Mouse (Mus musculus) forebrain, embryonic 13.5 days (tissue): ENCODE data around the gene Cacna1i. TPM values are rescaled to one million over a fixed set of nuclear protein-coding genes. Genes with fewer than 3 reads are reported as not detected.

Experiments used
- ATAC-seq: fragments of 200-750 bp; cut with Nextera tagmentation; 2 replicates; pipeline ENCODE4 v1.8.0; 2017
- H3K27ac ChIP-seq: fragments of 300-500 bp; sonication (generic); 2 replicates; pipeline ENCODE4 v1.5.1; 2015; ENCODE audit warnings: inconsistent platforms, mild to moderate bottlenecking, moderate library complexity
- H3K27me3 ChIP-seq: fragments of 300-500 bp; sonication (generic); 2 replicates; pipeline ENCODE4 v1.6.1; 2015; ENCODE audit warnings: mild to moderate bottlenecking, inconsistent platforms
- H3K36me3 ChIP-seq: fragments of 300-500 bp; sonication (generic); 2 replicates; pipeline ENCODE4 v1.6.1; 2015; ENCODE audit warnings: mild to moderate bottlenecking, inconsistent platforms; ENCODE audit not compliant: poor library complexity, severe bottlenecking
- H3K4me1 ChIP-seq: fragments of 300-500 bp; sonication (generic); 2 replicates; pipeline ENCODE4 v1.6.1; 2015; ENCODE audit warnings: inconsistent platforms
- H3K4me2 ChIP-seq: fragments of 300-500 bp; sonication (generic); 2 replicates; pipeline ENCODE4 v1.6.1; 2015; ENCODE audit warnings: inconsistent platforms, mild to moderate bottlenecking, moderate library complexity
- H3K4me3 ChIP-seq: fragments of 300-500 bp; sonication (generic); 2 replicates; pipeline ENCODE4 v1.5.1; 2015; ENCODE audit warnings: mild to moderate bottlenecking, inconsistent platforms
- H3K9ac ChIP-seq: fragments of 300-500 bp; sonication (generic); 2 replicates; pipeline ENCODE4 v1.6.1; 2015; ENCODE audit warnings: mild to moderate bottlenecking, inconsistent platforms
- H3K9me3 ChIP-seq: fragments of 300-500 bp; sonication (generic); replicated peaks from 2 replicates; pipeline ENCODE4 v1.6.1; 2016; ENCODE audit warnings: inconsistent platforms
- WGBS: fragments of 180-500 bp; shearing (Covaris S2); methylation state at CpG from one replicate; pipeline ENCODE4 v1.1.7; 2015; 5-methylcytosine and 5-hydroxymethylcytosine counted together
- polyA plus RNA-seq: library from polyadenylated mRNA; unstranded; fragments of >200 nt; fragmentation: Nextera tagmentation; extraction: Ambion mirVana; gene quantifications from 2 replicates; pipeline ENCODE4 v1.2.1, GENCODE M21; 2015

The Cacna1i gene
- polyA plus RNA-seq, 1 experiment from 2014 or later = 0.25 TPM

DNA sequence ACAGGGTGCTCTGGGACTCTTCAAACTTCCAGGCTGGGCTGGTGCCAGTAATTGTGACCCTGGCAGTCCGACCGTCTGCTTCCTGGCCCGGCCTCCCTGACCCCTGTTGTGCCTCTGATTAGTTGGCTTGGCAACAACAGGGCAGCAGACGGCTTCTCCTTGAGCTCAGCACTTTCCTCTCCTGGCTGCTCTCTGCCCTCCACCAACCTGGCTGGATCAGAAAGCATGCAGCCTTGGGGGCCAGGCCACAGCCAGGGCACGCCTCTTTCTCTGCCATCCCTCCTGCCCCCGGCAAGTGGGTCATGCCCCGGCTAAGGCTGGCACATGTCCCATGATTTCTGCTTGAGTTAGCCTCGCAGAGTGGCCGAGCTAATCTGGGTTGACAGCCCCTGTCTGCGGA, 56.0 kb downstream of the Cacna1i start:
- 24% methylated on average over 10 of the region's 10 CpGs for WGBS
- no peak overlapping the region for H3K4me2 ChIP-seq
- 0 out of 2 replicates have a peak, but pooled peaks cover 8% of the 10 kb centered on the region for H3K4me1 ChIP-seq
- no peak overlapping the region for H3K4me3 ChIP-seq
- no peaks in the 10 kb centered on the region for H3K9me3 ChIP-seq
- no peak for ATAC-seq
- H3K27me3 ChIP-seq = 0 out of 2 replicates have a peak, but pooled peaks cover 2% of the 10 kb centered on the region
- no peaks in the 10 kb centered on the region for H3K36me3 ChIP-seq
- H3K9ac ChIP-seq = no peak overlapping the region
- H3K27ac ChIP-seq = no peak overlapping the region

DNA sequence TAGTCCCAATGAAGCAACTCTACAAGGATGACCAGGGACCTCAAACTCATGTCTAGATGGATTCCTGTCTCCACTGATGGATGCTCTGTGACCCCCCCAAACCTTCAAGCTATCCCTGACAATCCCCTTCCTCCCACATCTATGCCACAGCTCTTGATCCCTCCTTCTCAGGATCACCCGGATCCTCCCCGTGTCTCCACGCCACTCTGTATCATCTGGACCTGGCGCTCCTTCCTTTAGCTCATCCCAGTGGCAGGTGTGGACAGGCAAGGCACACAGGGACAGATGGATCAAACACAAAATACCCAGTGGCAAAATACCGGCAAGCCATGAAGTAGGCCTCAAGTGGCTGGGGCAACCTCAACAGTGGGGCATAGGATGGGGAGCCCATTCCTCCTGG, 56.7 kb downstream of the Cacna1i start:
- Histone ChIP-seq H3K36me3 (no peaks in the 10 kb centered on the region), H3K9ac (no peak overlapping the region), H3K27ac (no peak overlapping the region), H3K4me3 (no peak overlapping the region), H3K4me2 (no peak overlapping the region), H3K9me3 (no peaks in the 10 kb centered on the region), H3K4me1 (0 out of 2 replicates have a peak, but pooled peaks cover 8% of the 10 kb centered on the region), H3K27me3 (0 out of 2 replicates have a peak, but pooled peaks cover 2% of the 10 kb centered on the region)
- 97% methylated on average over 5 of the region's 5 CpGs for WGBS
- no peak for ATAC-seq

DNA sequence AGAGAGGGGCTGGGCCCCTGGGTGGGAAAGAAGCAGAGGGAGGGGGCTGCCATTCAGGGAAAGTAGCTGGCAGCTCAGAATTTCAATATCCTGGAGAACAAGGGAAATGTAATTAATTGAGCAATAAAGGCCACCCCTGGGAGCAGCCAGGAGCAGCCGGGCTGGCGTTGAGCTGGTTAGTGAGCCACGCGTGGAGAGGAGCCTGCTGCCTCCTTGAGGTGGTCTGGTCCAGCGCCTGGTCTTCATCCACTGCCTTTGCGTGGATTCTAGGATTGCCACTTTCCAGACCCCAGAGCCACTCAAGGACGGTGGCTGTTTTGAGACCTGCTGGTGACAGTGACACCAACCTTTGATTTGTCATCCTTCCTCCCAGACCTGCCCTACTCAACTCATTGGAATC, 59.5 kb downstream of the Cacna1i start:
- ATAC-seq = no peak
- no peak overlapping the region for H3K4me3 ChIP-seq
- no peak overlapping the region for H3K9ac ChIP-seq
- H3K4me1 ChIP-seq = 0 out of 2 replicates have a peak, but pooled peaks cover 8% of the 10 kb centered on the region
- H3K4me2 ChIP-seq = no peak overlapping the region
- no peaks in the 10 kb centered on the region for H3K36me3 ChIP-seq
- 0 out of 2 replicates have a peak, but pooled peaks cover 2% of the 10 kb centered on the region for H3K27me3 ChIP-seq
- WGBS = 56% methylated on average over 7 of the region's 7 CpGs
- no peak overlapping the region for H3K27ac ChIP-seq
- H3K9me3 ChIP-seq = no peaks in the 10 kb centered on the region

DNA sequence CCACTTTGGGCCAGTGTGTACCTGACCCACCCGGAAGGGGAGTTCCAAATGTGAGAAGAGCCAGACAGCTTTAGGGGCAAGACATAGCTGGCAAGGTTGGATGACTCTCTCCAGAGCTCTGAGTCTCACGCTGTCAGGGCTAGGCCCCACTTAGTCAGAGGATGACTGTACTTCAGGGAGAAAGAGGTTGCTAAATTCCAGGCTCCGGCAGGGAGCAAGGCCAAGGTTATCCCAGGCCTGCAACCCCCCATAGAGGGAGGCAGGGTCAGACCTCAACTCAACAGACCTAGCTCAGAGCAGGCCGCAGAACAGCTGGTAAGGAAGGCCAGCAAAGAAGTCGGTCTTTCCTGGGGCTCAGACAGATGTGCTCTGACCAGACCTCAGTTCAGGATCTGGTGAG, 63.4 kb downstream of the Cacna1i start:
- Histone ChIP-seq H3K27me3 (no peaks in the 10 kb centered on the region), H3K9ac (no peak overlapping the region), H3K4me2 (no peak overlapping the region), H3K4me1 (no peaks in the 10 kb centered on the region), H3K36me3 (no peaks in the 10 kb centered on the region), H3K4me3 (no peak overlapping the region), H3K27ac (no peak overlapping the region), H3K9me3 (no peaks in the 10 kb centered on the region)
- ATAC-seq = no peak
- 83% methylated on average over 5 of the region's 5 CpGs for WGBS

DNA sequence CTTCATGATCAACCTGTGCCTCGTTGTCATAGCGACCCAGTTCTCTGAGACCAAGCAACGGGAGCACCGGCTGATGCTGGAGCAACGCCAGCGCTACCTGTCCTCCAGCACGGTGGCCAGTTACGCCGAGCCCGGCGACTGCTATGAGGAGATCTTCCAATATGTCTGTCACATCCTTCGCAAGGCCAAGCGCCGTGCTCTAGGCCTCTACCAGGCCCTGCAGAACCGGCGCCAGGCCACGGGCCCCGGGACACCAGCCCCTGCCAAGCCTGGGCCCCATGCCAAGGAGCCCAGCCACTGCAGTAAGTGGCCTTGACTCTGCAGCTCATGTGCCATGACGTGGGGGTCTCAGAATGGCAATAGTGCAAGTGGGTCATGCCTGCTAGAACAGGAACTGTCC, 71.8 kb downstream of the Cacna1i start:
- no peak overlapping the region for H3K4me3 ChIP-seq
- no peak for ATAC-seq
- no peak overlapping the region for H3K9ac ChIP-seq
- 86% methylated on average over 19 of the region's 19 CpGs for WGBS
- peaks cover 24% of the 10 kb centered on the region for H3K4me1 ChIP-seq
- no peaks in the 10 kb centered on the region for H3K9me3 ChIP-seq
- H3K27ac ChIP-seq = no peak overlapping the region
- H3K27me3 ChIP-seq = 0 out of 2 replicates have a peak, but pooled peaks cover 6% of the 10 kb centered on the region
- no peaks in the 10 kb centered on the region for H3K36me3 ChIP-seq
- H3K4me2 ChIP-seq = no peak overlapping the region

DNA sequence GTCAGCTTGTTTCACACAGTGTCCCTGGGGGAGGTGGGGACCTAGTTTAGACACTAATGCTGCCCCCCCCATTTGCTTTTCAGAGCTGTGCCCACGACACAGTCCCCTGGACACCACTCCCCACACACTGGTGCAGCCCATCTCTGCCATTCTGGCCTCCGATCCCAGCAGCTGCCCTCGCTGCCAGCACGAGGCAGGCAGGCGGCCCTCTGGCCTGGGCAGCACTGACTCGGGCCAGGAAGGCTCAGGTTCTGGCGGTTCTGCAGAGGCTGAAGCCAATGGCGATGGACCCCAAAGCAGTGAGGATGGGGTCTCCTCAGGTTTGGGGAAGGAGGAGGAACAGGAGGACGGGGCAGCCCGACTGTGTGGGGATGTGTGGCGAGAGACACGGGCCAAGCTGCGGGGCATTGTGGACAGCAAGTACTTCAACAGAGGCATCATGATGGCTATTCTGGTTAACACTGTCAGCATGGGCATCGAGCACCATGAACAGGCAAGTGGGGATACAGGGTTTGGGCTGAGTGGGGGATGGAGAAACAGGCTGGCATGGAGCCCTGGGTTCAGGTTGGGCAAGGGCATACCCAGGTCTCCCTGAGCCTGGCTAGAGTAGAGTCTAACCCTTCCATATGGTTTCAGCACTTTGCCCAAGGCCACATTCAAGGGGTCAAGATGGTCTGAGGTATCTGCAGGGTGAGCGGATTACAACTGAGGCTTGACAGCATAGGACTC, 74.9 kb downstream of the Cacna1i start:
- H3K4me3 ChIP-seq = no peak overlapping the region
- ATAC-seq = no peak; the same call in 1 of the 2 replicates
- H3K4me2 ChIP-seq = no peak overlapping the region
- 0 out of 2 replicates have a peak, but pooled peaks cover 8% of the 10 kb centered on the region for H3K27me3 ChIP-seq
- WGBS = 92% methylated on average over 15 of the region's 15 CpGs
- H3K9me3 ChIP-seq = no peaks in the 10 kb centered on the region
- no peak overlapping the region for H3K9ac ChIP-seq
- H3K36me3 ChIP-seq = no peaks in the 10 kb centered on the region
- H3K4me1 ChIP-seq = peaks cover 35% of the 10 kb centered on the region
- H3K27ac ChIP-seq = 0 out of 2 replicates have a peak overlapping the region, but pooled peaks have one; percentile 5

DNA sequence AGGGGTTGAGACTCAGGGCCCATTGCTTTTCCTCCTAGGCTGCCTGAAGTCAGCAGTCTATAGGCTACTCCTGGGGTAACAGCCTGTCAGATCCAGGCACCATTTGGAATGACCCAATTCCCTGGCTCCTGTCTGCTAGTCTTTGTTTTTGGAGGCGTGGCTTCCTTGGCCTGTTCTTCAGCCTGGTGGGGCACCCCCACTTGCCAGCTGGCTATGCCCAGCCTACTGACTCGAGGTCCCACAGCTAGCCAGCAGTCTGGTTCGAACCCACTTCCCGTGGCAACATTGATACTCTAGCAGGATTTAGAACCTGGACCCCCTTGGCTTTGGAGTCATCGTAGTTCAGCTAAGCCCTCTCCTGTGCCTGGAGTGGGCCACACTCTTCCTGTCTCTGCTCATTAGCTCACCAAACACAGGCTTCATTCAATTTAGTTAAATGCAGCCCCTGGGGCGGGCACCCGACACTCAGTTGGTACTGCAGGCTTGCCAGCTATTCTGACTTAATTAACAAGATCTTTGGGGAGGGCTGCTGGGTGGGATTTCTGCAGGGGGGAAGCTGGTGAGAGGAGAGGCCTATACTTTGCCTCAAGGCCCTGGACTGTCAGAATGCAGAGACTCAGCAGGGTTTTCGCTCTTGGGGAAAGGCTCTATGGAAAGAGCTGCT, 75.6 kb downstream of the Cacna1i start:
- H3K27ac ChIP-seq = peak overlapping the region; percentile 5; the same call in 1 of the 2 replicates
- H3K4me1 ChIP-seq = peaks cover 38% of the 10 kb centered on the region
- H3K36me3 ChIP-seq = no peaks in the 10 kb centered on the region
- no peak overlapping the region for H3K4me2 ChIP-seq
- WGBS = 33% methylated on average over 8 of the region's 8 CpGs
- no peak overlapping the region for H3K4me3 ChIP-seq
- no peak overlapping the region for H3K9ac ChIP-seq
- H3K27me3 ChIP-seq = 0 out of 2 replicates have a peak, but pooled peaks cover 8% of the 10 kb centered on the region
- peak; percentile 71 for ATAC-seq
- no peaks in the 10 kb centered on the region for H3K9me3 ChIP-seq

DNA sequence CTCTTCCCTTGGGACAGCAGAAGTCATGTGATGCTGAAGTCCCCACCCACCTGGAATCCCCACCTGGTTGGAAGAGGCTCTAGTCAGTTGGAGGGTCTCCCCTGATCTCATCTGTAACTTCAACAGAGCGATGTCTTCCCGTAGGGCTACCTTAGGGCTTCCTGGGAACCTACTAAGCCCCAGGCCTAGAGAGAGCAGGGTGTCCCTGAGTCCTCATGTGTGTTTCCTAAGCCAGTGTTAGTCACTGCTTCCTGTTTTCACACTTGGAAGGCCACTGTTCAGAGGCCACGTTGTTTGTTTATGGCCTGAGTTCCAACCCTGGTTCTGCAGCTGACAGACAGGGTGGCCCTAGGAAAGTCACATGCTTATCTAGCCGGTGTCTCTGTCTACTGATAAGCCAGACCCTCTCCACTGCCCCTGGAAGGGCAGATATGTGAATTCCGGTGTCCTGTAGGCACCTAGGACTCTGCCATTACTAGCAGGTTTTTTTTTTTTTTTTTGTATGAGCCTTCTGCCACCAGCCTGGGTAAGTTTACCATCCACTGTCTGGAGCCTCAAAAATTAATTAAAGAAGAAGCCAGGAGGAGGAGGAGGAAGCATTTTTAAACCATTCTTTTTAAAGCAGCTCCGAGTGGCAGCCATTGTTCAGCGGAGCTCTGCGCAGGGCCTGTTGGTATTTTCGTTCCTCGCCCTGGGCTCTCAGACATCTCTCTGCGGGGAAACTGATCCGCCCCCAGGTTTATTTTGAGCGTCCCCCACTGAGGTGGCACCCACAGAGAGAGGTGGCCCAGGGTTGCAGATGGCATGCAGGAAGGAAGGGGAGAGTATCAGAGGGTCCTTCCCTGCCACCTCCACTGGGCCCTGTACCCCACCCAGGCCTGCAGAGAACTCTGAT, 77.0 kb downstream of the Cacna1i start:
- WGBS = 68% methylated on average over 13 of the region's 13 CpGs

DNA sequence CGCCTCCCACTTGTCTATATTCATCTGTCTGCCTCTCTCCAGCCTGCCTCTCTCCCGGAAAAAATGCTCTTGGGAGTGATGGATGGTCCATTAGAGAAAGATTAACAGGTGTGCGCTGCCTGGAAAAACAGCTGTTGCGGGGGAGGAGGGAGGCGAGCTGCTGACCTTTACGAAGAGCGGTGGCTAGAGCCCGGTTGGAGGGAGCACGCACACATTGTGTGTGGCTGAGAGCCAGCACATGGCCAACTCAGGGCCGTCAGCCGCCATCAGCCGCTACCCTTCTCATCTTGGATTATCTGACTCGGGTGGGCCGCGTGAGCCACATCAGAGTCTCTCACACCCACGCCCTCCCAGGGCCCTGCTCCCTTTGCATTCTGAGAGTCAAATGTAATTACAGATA, 79.9 kb downstream of the Cacna1i start:
- no peak for ATAC-seq
- Histone ChIP-seq H3K4me1 (peaks cover 33% of the 10 kb centered on the region), H3K9ac (no peak overlapping the region), H3K27ac (no peak overlapping the region), H3K36me3 (no peaks in the 10 kb centered on the region), H3K27me3 (0 out of 2 replicates have a peak, but pooled peaks cover 2% of the 10 kb centered on the region), H3K4me3 (no peak overlapping the region), H3K4me2 (no peak overlapping the region), H3K9me3 (no peaks in the 10 kb centered on the region)
- WGBS = 44% methylated on average over 16 of the region's 16 CpGs

More for the DNA sequence above, 77.0 kb downstream of the Cacna1i start:
- no peaks in the 10 kb centered on the region for H3K36me3 ChIP-seq
- no peaks in the 10 kb centered on the region for H3K9me3 ChIP-seq
- H3K4me3 ChIP-seq = no peak overlapping the region
- no peak overlapping the region for H3K4me2 ChIP-seq
- no peak overlapping the region for H3K9ac ChIP-seq
- no peak overlapping the region for H3K27ac ChIP-seq
- H3K4me1 ChIP-seq = peaks cover 38% of the 10 kb centered on the region
- 0 out of 2 replicates have a peak, but pooled peaks cover 8% of the 10 kb centered on the region for H3K27me3 ChIP-seq
- no peak for ATAC-seq

DNA sequence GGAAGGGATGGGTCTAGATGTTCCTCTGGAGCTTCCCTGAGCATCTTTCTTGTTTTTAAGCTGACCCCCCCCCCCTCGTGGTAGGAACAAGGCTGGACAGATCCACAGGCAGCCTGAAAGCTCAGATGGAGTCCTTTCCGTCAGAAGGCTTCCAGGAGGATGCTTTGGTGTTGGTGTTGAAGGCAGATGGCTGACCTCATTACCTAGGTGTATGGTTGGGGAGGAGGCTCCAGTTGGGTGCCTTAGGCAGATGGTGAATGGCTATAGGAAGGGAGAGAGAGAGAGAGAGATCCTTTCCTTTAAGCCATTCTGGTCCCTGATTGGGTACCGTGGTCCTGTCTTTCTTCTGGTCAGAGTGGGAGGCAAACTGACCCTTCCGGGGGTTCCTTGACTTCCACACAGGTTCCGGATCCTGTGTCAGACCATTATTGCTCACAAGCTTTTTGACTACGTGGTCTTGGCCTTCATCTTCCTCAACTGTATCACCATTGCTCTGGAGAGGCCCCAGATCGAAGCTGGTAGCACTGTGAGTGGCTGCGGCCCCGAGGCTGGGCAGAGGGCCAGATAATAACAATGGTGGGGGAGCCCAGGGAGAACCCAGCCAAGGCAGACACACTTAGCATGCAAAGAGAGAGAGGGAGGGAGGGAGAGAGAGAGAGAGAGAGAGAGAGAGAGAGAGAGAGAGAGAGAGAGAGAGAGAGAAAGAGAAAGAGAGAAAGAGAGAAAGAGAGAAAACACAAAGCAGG, 86.4 kb downstream of the Cacna1i start:
- no peak overlapping the region for H3K9ac ChIP-seq
- no peaks in the 10 kb centered on the region for H3K9me3 ChIP-seq
- H3K36me3 ChIP-seq = no peaks in the 10 kb centered on the region
- peak; percentile 70 for ATAC-seq
- H3K27me3 ChIP-seq = no peaks in the 10 kb centered on the region
- WGBS = 53% methylated on average over 9 of the region's 9 CpGs
- H3K27ac ChIP-seq = no peak overlapping the region
- no peak overlapping the region for H3K4me2 ChIP-seq
- no peak overlapping the region for H3K4me3 ChIP-seq
- peaks cover 10% of the 10 kb centered on the region; the same call in 1 of the 2 replicates for H3K4me1 ChIP-seq

DNA sequence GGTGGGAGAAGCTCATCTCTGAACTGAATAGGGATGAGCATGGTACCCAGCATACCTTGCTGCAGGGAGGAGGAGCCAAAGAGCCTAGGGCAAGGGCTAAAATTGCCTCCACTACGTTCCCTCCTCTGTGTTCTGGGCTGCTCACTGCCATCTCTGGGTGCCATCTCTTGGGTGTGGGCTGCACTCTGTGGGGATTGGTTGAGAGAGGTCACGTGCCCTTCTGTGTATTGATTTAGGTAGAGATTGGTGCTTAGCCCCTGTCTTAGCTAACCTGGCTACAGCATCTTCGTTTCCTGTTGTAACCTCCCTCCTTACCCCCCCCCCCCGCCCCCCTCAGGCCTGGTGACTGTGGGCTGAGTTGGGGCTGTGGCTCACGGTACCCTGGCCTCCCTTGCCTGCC, 87.8 kb downstream of the Cacna1i start:
- no peak overlapping the region for H3K4me2 ChIP-seq
- 76% methylated on average over 5 of the region's 5 CpGs for WGBS
- no peak overlapping the region for H3K9ac ChIP-seq
- ATAC-seq = no peak
- no peaks in the 10 kb centered on the region for H3K36me3 ChIP-seq
- H3K27ac ChIP-seq = no peak overlapping the region
- H3K9me3 ChIP-seq = no peaks in the 10 kb centered on the region
- no peaks in the 10 kb centered on the region for H3K27me3 ChIP-seq
- H3K4me3 ChIP-seq = no peak overlapping the region
- peaks cover 10% of the 10 kb centered on the region; the same call in 1 of the 2 replicates for H3K4me1 ChIP-seq
